Comparison of ENCODE assay signal across 29 mouse cellular contexts in the genomic region with DNA sequence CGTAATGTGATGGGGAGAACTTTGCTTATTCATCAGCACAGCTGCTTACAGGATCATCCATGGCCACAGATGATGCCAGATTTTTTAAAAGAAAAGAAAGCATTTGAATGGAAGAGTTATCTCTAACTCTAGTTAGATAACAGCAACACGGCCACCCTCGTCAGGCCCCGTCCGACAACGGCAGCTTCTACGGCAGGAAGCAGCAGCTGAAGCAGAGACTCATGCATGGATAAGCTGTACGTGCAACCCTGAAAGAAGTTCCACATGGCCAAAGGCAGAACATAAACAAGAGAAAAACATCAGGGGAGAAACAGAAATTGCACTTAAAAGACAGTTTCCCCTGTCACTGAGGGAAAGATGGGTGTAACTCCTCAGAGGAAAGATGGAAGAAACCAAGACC.
A peak's percentile ranks its signal among the peaks of the same experiment; 100 is the strongest.
DNase-seq lines count a peak whose midpoint lies in the region; ATAC-seq and TF ChIP-seq lines count a peak whose summit lies in the region.
"Had no signal": no experiment of that assay in that cellular context is flagged by ENCODE, and none has a peak within 500 bp of the region (broad histone marks: within the 10 kb centered on the region; RNA-seq: fewer than 3 reads in every experiment).

No protein-coding gene starts in this region.

- in situ Hi-C loops in CH12.LX (cut with MboI; ENCODE audit: low pct_ligation_motif_present, low pct_unique_long_range_greater_than_20kb, low sequenced_read_pairs), result no loop called here

- H3K4me1 ChIP-seq in intestine, embryonic 14.5 days (replicated peaks; ENCODE audit: control insufficient read depth, insufficient read depth, low read length), result 0 out of 2 replicates have a peak, but pooled peaks cover 5% of the 10 kb centered on the region
- H3K4me1 ChIP-seq in intestine, postnatal 0 days (replicated peaks; ENCODE audit: control insufficient read depth, insufficient read depth, low read length), result no peaks in the 10 kb centered on the region
- no peaks in the 10 kb centered on the region for H3K4me1 ChIP-seq in liver, postnatal 0 days (ENCODE audit: insufficient read depth)
- H3K4me1 ChIP-seq in liver, embryonic 12.5 days, result 0 out of 2 replicates have a peak, but pooled peaks cover 7% of the 10 kb centered on the region
- H3K4me1 ChIP-seq in CH12.LX (ENCODE audit: control insufficient read depth in 1 of 2, insufficient read depth in 2 of 2), result peaks cover 5 to 60% of the 10 kb centered on the region in 2 experiments; a peak in 3 of 4 replicates
- H3K4me1 ChIP-seq in spleen, adult 2 months (ENCODE audit: control insufficient read depth, insufficient read depth, insufficient read length), result peaks cover 6% of the 10 kb centered on the region
- H3K4me1 ChIP-seq: hindbrain, embryonic 15.5 days; limb, embryonic 12.5 days; neural tube, embryonic 12.5 days had no signal

- no peak for TF ChIP-seq POLR2A in CH12.LX (IDR thresholded peaks at IDR 0.05; ENCODE audit: low read depth, low read length)
- no peak for TF ChIP-seq POLR2A in spleen, adult 2 months (IDR thresholded peaks at IDR 0.05; ENCODE audit: low read depth, low read length)

- no peak for TF ChIP-seq EP300 in liver, postnatal 0 days (IDR thresholded peaks at IDR 0.05; ENCODE audit: low read depth)
- no peak for TF ChIP-seq EP300 in CH12.LX (IDR thresholded peaks at IDR 0.05; ENCODE audit: low read length)

- no peak overlapping the region for H3K9ac ChIP-seq in intestine, embryonic 14.5 days (ENCODE audit: low read length)
- no peak overlapping the region for H3K9ac ChIP-seq in intestine, postnatal 0 days (ENCODE audit: low read depth, low read length)
- no peak overlapping the region for H3K9ac ChIP-seq in liver, postnatal 0 days (replicated peaks)
- H3K9ac ChIP-seq in liver, embryonic 12.5 days, result no peak overlapping the region
- no peak overlapping the region for H3K9ac ChIP-seq in CH12.LX (ENCODE audit: insufficient read depth, low read depth)
- H3K9ac ChIP-seq: hindbrain, embryonic 15.5 days; limb, embryonic 12.5 days; neural tube, embryonic 12.5 days had no signal

- no peak overlapping the region for H3K4me3 ChIP-seq in intestine, embryonic 14.5 days (ENCODE audit: low read depth, low read length)
- H3K4me3 ChIP-seq in intestine, postnatal 0 days (ENCODE audit: low read depth, low read length), result no peak overlapping the region
- H3K4me3 ChIP-seq in liver, postnatal 0 days (ENCODE audit: low read depth, low read length), result no peak overlapping the region
- no peak overlapping the region for H3K4me3 ChIP-seq in liver, embryonic 12.5 days
- H3K4me3 ChIP-seq in CH12.LX (replicated peaks in 1 of 3; ENCODE audit: low read depth in 2 of 3, low read length in 2 of 3, poor library complexity in 1 of 3), result no peak overlapping the region
- H3K4me3 ChIP-seq in spleen, adult 2 months (ENCODE audit: extremely low read depth, insufficient read depth, insufficient read length), result no peak overlapping the region
- H3K4me3 ChIP-seq: erythroblast, embryonic 14.5 days; hindbrain, embryonic 15.5 days; left cerebral cortex, adult 2 months; limb, embryonic 12.5 days; myocyte; neural tube, embryonic 12.5 days had no signal

- no peaks in the 10 kb centered on the region for H3K9me3 ChIP-seq in intestine, embryonic 14.5 days (ENCODE audit: control insufficient read depth, low read length)
- H3K9me3 ChIP-seq in intestine, postnatal 0 days (ENCODE audit: control insufficient read depth), result no peaks in the 10 kb centered on the region
- H3K9me3 ChIP-seq in liver, postnatal 0 days (ENCODE audit: low read length), result no peaks in the 10 kb centered on the region
- H3K9me3 ChIP-seq in liver, embryonic 12.5 days (replicated peaks), result no peaks in the 10 kb centered on the region
- no peaks in the 10 kb centered on the region for H3K9me3 ChIP-seq in CH12.LX (replicated peaks; ENCODE audit: low read length)
- H3K9me3 ChIP-seq: hindbrain, embryonic 15.5 days; limb, embryonic 12.5 days; neural tube, embryonic 12.5 days had no signal

- WGBS in intestine, embryonic 14.5 days, result 49% methylated on average over 8 of the region's 8 CpGs
- WGBS in intestine, postnatal 0 days, result 44% methylated on average over 8 of the region's 8 CpGs
- 34% methylated on average over 8 of the region's 8 CpGs for WGBS in liver, postnatal 0 days (ENCODE audit: insufficient replicate concordance)
- WGBS in liver, embryonic 12.5 days (ENCODE audit: insufficient replicate concordance), result 26% methylated on average over 8 of the region's 8 CpGs
- WGBS in spleen, adult 2 months, result 38% methylated on average over 8 of the region's 8 CpGs

- no peaks in the 10 kb centered on the region for H3K79me2 ChIP-seq in CH12.LX (replicated peaks; ENCODE audit: control insufficient read depth, extremely low read depth, insufficient read depth, poor library complexity, severe bottlenecking)

- no peak overlapping the region for H3K27ac ChIP-seq in intestine, embryonic 14.5 days (ENCODE audit: low read depth)
- no peak overlapping the region for H3K27ac ChIP-seq in intestine, postnatal 0 days (ENCODE audit: low read depth, low read length)
- H3K27ac ChIP-seq in liver, postnatal 0 days (ENCODE audit: low read depth), result peak overlapping the region; percentile 66
- no peak overlapping the region for H3K27ac ChIP-seq in liver, embryonic 12.5 days
- no peak overlapping the region for H3K27ac ChIP-seq in CH12.LX (ENCODE audit: insufficient read depth, low read depth)
- peak overlapping the region; percentile 72; the same call in 1 of the 2 replicates for H3K27ac ChIP-seq in spleen, adult 2 months (ENCODE audit: insufficient read depth, low read length)
- H3K27ac ChIP-seq: hindbrain, embryonic 15.5 days; left cerebral cortex, adult 2 months; limb, embryonic 12.5 days; neural tube, embryonic 12.5 days; stomach, postnatal 0 days had no signal

- TF ChIP-seq CTCF in intestine, postnatal 0 days (IDR thresholded peaks at IDR 0.05; ENCODE audit: low read depth), result no peak
- no peak for TF ChIP-seq CTCF in liver, postnatal 0 days (IDR thresholded peaks at IDR 0.05; ENCODE audit: low read depth)
- no peak for TF ChIP-seq CTCF in CH12.LX (conservative IDR thresholded peaks at IDR 0.05 in 1 of 2, IDR thresholded peaks at IDR 0.05 in 1 of 2; ENCODE audit: low read depth in 2 of 2, low read length in 2 of 2)
- TF ChIP-seq CTCF in spleen, adult 2 months (IDR thresholded peaks at IDR 0.05; ENCODE audit: extremely low read depth, insufficient read depth, insufficient read length, insufficient replicate concordance), result no peak

- H3K27me3 ChIP-seq in intestine, embryonic 14.5 days (replicated peaks; ENCODE audit: control insufficient read depth, insufficient read depth, low read length), result no peaks in the 10 kb centered on the region
- no peaks in the 10 kb centered on the region for H3K27me3 ChIP-seq in intestine, postnatal 0 days (replicated peaks; ENCODE audit: control insufficient read depth, insufficient read depth, low read length)
- no peaks in the 10 kb centered on the region for H3K27me3 ChIP-seq in liver, postnatal 0 days (ENCODE audit: insufficient read depth, low read length)
- no peaks in the 10 kb centered on the region for H3K27me3 ChIP-seq in liver, embryonic 12.5 days (replicated peaks)
- H3K27me3 ChIP-seq in CH12.LX (replicated peaks), result no peaks in the 10 kb centered on the region
- no peaks in the 10 kb centered on the region for H3K27me3 ChIP-seq in spleen, adult 2 months (ENCODE audit: control insufficient read depth, insufficient read depth, low read length)
- H3K27me3 ChIP-seq: hindbrain, embryonic 15.5 days; limb, embryonic 12.5 days; neural tube, embryonic 12.5 days had no signal

- TF ChIP-seq RAD21 in CH12.LX (IDR thresholded peaks at IDR 0.05; ENCODE audit: low read depth, low read length), result no peak

- no peak for DNase-seq in intestine, embryonic 14.5 days (ENCODE audit: low spot score)
- no peak for DNase-seq in liver, postnatal 0 days
- peak; percentile 41 for DNase-seq in CH12.LX (ENCODE audit: extremely low read depth)
- peak in 1 of 2 experiments; percentile 50 for DNase-seq in spleen, adult 2 months (ENCODE audit: low read depth in 1 of 2, low spot score in 2 of 2)
- DNase-seq in frontal cortex, postnatal 36 days (ENCODE audit: low spot score in 2 of 2), result no peak
- no peak for DNase-seq in layer of hippocampus, adult 11-12 months (ENCODE audit: low spot score)
- DNase-seq: adrenal gland, postnatal 36 days; cerebellum, adult 2 months; cerebellum, postnatal 14 days; gastrocnemius, postnatal 10 days; kidney, adult 8-10 months; lung, postnatal 10 days; right cerebral cortex, postnatal 4 days; thymus, adult 18-20 months; thymus, postnatal 25 days had no signal

- H3K4me2 ChIP-seq in intestine, embryonic 14.5 days (ENCODE audit: low read length), result 0 out of 2 replicates have a peak overlapping the region, but pooled peaks have one; percentile 4
- no peak overlapping the region for H3K4me2 ChIP-seq in intestine, postnatal 0 days (replicated peaks; ENCODE audit: low read depth)
- H3K4me2 ChIP-seq in liver, postnatal 0 days (ENCODE audit: low read depth, low read length), result no peak overlapping the region
- H3K4me2 ChIP-seq in liver, embryonic 12.5 days, result no peak overlapping the region
- H3K4me2 ChIP-seq in CH12.LX (ENCODE audit: insufficient read depth, low read depth, poor library complexity, severe bottlenecking), result no peak overlapping the region
- H3K4me2 ChIP-seq: heart, embryonic 11.5 days; hindbrain, embryonic 15.5 days; limb, embryonic 12.5 days; midbrain, embryonic 11.5 days; neural tube, embryonic 12.5 days had no signal

- no peak for ATAC-seq in intestine, embryonic 14.5 days (replicated peaks; ENCODE audit: low FRiP score, low TSS enrichment, low read depth)
- no peak for ATAC-seq in intestine, postnatal 0 days
- ATAC-seq in liver, postnatal 0 days, result no peak
- ATAC-seq in liver, embryonic 12.5 days, result no peak
- ATAC-seq: CD4-positive, CD25-positive, alpha-beta regulatory T cell, adult 4 months; forebrain, embryonic 16.5 days; inflammation-experienced regulatory T-cells, adult 6 months had no signal

- no peaks in the 10 kb centered on the region for H3K36me3 ChIP-seq in intestine, embryonic 14.5 days (ENCODE audit: control insufficient read depth, insufficient read depth, low read length)
- H3K36me3 ChIP-seq in intestine, postnatal 0 days (ENCODE audit: control insufficient read depth, insufficient read depth), result no peaks in the 10 kb centered on the region
- H3K36me3 ChIP-seq in liver, postnatal 0 days (replicated peaks; ENCODE audit: insufficient read depth, low read length), result no peaks in the 10 kb centered on the region
- no peaks in the 10 kb centered on the region for H3K36me3 ChIP-seq in liver, embryonic 12.5 days
- no peaks in the 10 kb centered on the region for H3K36me3 ChIP-seq in CH12.LX (replicated peaks in 1 of 2; ENCODE audit: control insufficient read depth in 1 of 2, insufficient read depth in 1 of 2, low read length in 1 of 2)
- no peaks in the 10 kb centered on the region for H3K36me3 ChIP-seq in spleen, adult 2 months (ENCODE audit: control insufficient read depth, insufficient read depth, low read length)
- H3K36me3 ChIP-seq: hindbrain, embryonic 15.5 days; neural tube, embryonic 12.5 days had no signal

- dilution Hi-C loops in CH12.LX (cut with MboI; ENCODE audit: extremely low pct_ligation_motif_present, extremely low pct_unique_long_range_greater_than_20kb, low sequenced_read_pairs), result no loop called here

TF ChIP-seq in CH12.LX, 34 proteins besides CTCF, POLR2A, EP300 and RAD21:
- TF ChIP-seq ZKSCAN1 (IDR thresholded peaks at IDR 0.05; ENCODE audit: borderline replicate concordance, low read depth, low read length) (no peak), TCF12 (IDR thresholded peaks at IDR 0.05; ENCODE audit: low read depth, low read length) (no peak)

Comparison
In these comparisons a context has a peak if more than half of its experiments do, and no peak if none do; other contexts are left out.
1. H3K27ac ChIP-seq: peak in liver, postnatal 0 days (single experiment) and spleen, adult 2 months (single experiment); none in intestine, embryonic 14.5 days (single experiment), intestine, postnatal 0 days (single experiment), liver, embryonic 12.5 days (single experiment) and CH12.LX (single experiment).